Comparison of ENCODE assay signal across 37 mouse cellular contexts in genomic region chr7:142391609-142392008, GRCm38 (mm10). TPM values are rescaled to one million over a fixed set of nuclear protein-coding genes. Genes with fewer than 3 reads are reported as not detected.
DNase-seq lines count a peak whose midpoint lies in the region; ATAC-seq and TF ChIP-seq lines count a peak whose summit lies in the region.
"Had no signal": no experiment of that assay in that cellular context is flagged by ENCODE, and none has a peak within 500 bp of the region (broad histone marks: within the 10 kb centered on the region; RNA-seq: fewer than 3 reads in every experiment).

No protein-coding gene starts in this region.

- peak overlapping the region; percentile 70; the same call in 1 of the 2 replicates for H3K27ac ChIP-seq in bone marrow, adult 2 months (ENCODE audit: control insufficient read depth, insufficient read depth, low read depth, low read length, poor library complexity)
- peak overlapping the region; percentile 7 for H3K27ac ChIP-seq in liver, embryonic 16.5 days (ENCODE audit: low read length)
- H3K27ac ChIP-seq: embryonic facial prominence, embryonic 13.5 days; hindbrain, embryonic 10.5 days; hindbrain, embryonic 15.5 days; kidney, embryonic 15.5 days; left cerebral cortex, adult 2 months; limb, embryonic 12.5 days; midbrain, embryonic 12.5 days; neural tube, embryonic 13.5 days had no signal

- no peak for DNase-seq in cerebellum, postnatal 14 days
- DNase-seq in layer of hippocampus, postnatal 14 days (ENCODE audit: low spot score in 2 of 2): no peak
- DNase-seq: adrenal gland, adult 8-10 months; cerebellum, adult 11-12 months; cerebellum, adult 9-11 months; heart, postnatal 10 days; kidney, adult 18-20 months; lung, postnatal 14 days; thymus, postnatal 14 days had no signal

- no peak for TF ChIP-seq CTCF in bone marrow, adult 2 months (IDR thresholded peaks at IDR 0.05; ENCODE audit: control insufficient read depth, insufficient read depth, low read length)

- no peak for TF ChIP-seq POLR2A in bone marrow, adult 2 months (IDR thresholded peaks at IDR 0.05; ENCODE audit: borderline replicate concordance, control insufficient read depth, low read depth, low read length)

- H3K9ac ChIP-seq in liver, embryonic 16.5 days (ENCODE audit: low read depth, low read length): no peak overlapping the region
- H3K9ac ChIP-seq: embryonic facial prominence, embryonic 13.5 days; heart, embryonic 13.5 days; hindbrain, embryonic 15.5 days; kidney, embryonic 15.5 days; limb, embryonic 12.5 days; midbrain, embryonic 12.5 days; neural tube, embryonic 13.5 days had no signal

- H3K4me2 ChIP-seq in liver, embryonic 16.5 days (ENCODE audit: low read depth, low read length): no peak overlapping the region
- H3K4me2 ChIP-seq: embryonic facial prominence, embryonic 13.5 days; heart, embryonic 13.5 days; hindbrain, embryonic 15.5 days; kidney, embryonic 15.5 days; limb, embryonic 12.5 days; midbrain, embryonic 12.5 days; neural tube, embryonic 13.5 days had no signal

- H3K27me3 ChIP-seq in megakaryocyte, embryonic 14.5 days (replicated peaks): no peaks in the 10 kb centered on the region
- H3K27me3 ChIP-seq in liver, embryonic 16.5 days (ENCODE audit: control insufficient read depth, insufficient read depth, low read depth, low read length): no peaks in the 10 kb centered on the region
- H3K27me3 ChIP-seq: embryonic facial prominence, embryonic 13.5 days; heart, embryonic 13.5 days; hindbrain, embryonic 15.5 days; kidney, embryonic 15.5 days; limb, embryonic 12.5 days; neural tube, embryonic 13.5 days had no signal

- 45% methylated on average over 4 of the region's 4 CpGs for WGBS in bone marrow, adult 2 months
- WGBS in liver, embryonic 16.5 days (ENCODE audit: insufficient replicate concordance): 55% methylated on average over 4 of the region's 4 CpGs

- peaks cover 91% of the 10 kb centered on the region for H3K4me1 ChIP-seq in megakaryocyte, embryonic 14.5 days
- H3K4me1 ChIP-seq in bone marrow, adult 2 months (ENCODE audit: control insufficient read depth, insufficient read depth, low read length): peaks cover 15% of the 10 kb centered on the region
- peaks cover 61% of the 10 kb centered on the region for H3K4me1 ChIP-seq in liver, embryonic 16.5 days (ENCODE audit: control insufficient read depth, low read depth, low read length)

- H3K36me3 ChIP-seq in megakaryocyte, embryonic 14.5 days (replicated peaks; ENCODE audit: low read length): peaks cover 5% of the 10 kb centered on the region
- no peaks in the 10 kb centered on the region for H3K36me3 ChIP-seq in liver, embryonic 16.5 days (ENCODE audit: control insufficient read depth, insufficient read depth)
- H3K36me3 ChIP-seq: embryonic facial prominence, embryonic 13.5 days; heart, embryonic 13.5 days; hindbrain, embryonic 10.5 days; hindbrain, embryonic 15.5 days; kidney, embryonic 15.5 days; limb, embryonic 12.5 days; midbrain, embryonic 12.5 days; neural tube, embryonic 13.5 days had no signal

- H3K4me3 ChIP-seq in megakaryocyte, embryonic 14.5 days (replicated peaks): peak overlapping the region; percentile 79
- peak overlapping the region; percentile 30 for H3K4me3 ChIP-seq in bone marrow, adult 2 months (replicated peaks; ENCODE audit: control insufficient read depth, low read depth, low read length)
- H3K4me3 ChIP-seq in liver, embryonic 16.5 days (ENCODE audit: low read depth, low read length): no peak overlapping the region
- H3K4me3 ChIP-seq: embryonic facial prominence, embryonic 13.5 days; erythroblast, embryonic 14.5 days; heart, embryonic 13.5 days; hindbrain, embryonic 10.5 days; hindbrain, embryonic 15.5 days; kidney, embryonic 15.5 days; left cerebral cortex, adult 2 months; limb, embryonic 12.5 days; midbrain, embryonic 12.5 days; myocyte; neural tube, embryonic 13.5 days had no signal

- no peak for ATAC-seq in megakaryocyte, adult 5-6 weeks (ENCODE audit: poor library complexity, severe bottlenecking)
- no peak for ATAC-seq in liver, embryonic 16.5 days (ENCODE audit: low read depth)
- ATAC-seq in erythroblast, adult 5-6 weeks (replicated peaks; ENCODE audit: low FRiP score, poor library complexity, severe bottlenecking): no peak
- ATAC-seq: forebrain, embryonic 16.5 days; inflammation-experienced regulatory T-cells, adult 6 months had no signal

- H3K9me3 ChIP-seq in megakaryocyte, embryonic 14.5 days: no peaks in the 10 kb centered on the region
- no peaks in the 10 kb centered on the region for H3K9me3 ChIP-seq in liver, embryonic 16.5 days (replicated peaks; ENCODE audit: control insufficient read depth, low read length)
- H3K9me3 ChIP-seq: embryonic facial prominence, embryonic 13.5 days; heart, embryonic 13.5 days; hindbrain, embryonic 10.5 days; hindbrain, embryonic 15.5 days; kidney, embryonic 15.5 days; limb, embryonic 12.5 days; midbrain, embryonic 12.5 days; neural tube, embryonic 13.5 days had no signal

RNA-seq across cellular contexts. Expression of gene Ctsd, which starts 3.8 kb away (rescaled TPM):
- 432 and 816 TPM in 2 replicates for polyA plus RNA-seq in megakaryocyte, embryonic 14.5 days (2012; ENCODE audit: insufficient read depth, low replicate concordance)
- total RNA-seq in megakaryocyte, adult 5-6 weeks (2015): 193 and 197 TPM in 2 replicates
- total RNA-seq in megakaryocyte, adult 5-6 weeks (2017): 218 and 236 TPM in 2 replicates
- polyA plus RNA-seq in bone marrow, adult 2 months (2011; ENCODE audit: insufficient read depth, insufficient read length, low replicate concordance, missing spikeins): 137 and 308 TPM in 2 replicates
- 408 and 415 TPM in 2 replicates for polyA plus RNA-seq in liver, embryonic 16.5 days (2015; fragmentation: Nextera tagmentation; extraction: Ambion mirVana)
- total RNA-seq in erythroblast, adult 5-6 weeks (2015; ENCODE audit: low replicate concordance): 138 and 155 TPM in 2 replicates
- total RNA-seq in erythroblast, adult 5-6 weeks (2017; ENCODE audit: low replicate concordance): 126 and 150 TPM in 2 replicates
- 100 to 1,000 TPM; 304 to 345 TPM for total RNA-seq in layer of hippocampus, postnatal 14 days (2021)

RNA-seq across cellular contexts. Expression of gene Gm49369, which starts 9.1 kb away (rescaled TPM):
- 14.0 and 303 TPM in 2 replicates for polyA plus RNA-seq in megakaryocyte, embryonic 14.5 days (2012; ENCODE audit: insufficient read depth, low replicate concordance)
- not detected in 2 replicates for total RNA-seq in megakaryocyte, adult 5-6 weeks (2015)
- total RNA-seq in megakaryocyte, adult 5-6 weeks (2017): 24.9 and 36.8 TPM in 2 replicates
- not detected in 2 replicates for polyA plus RNA-seq in bone marrow, adult 2 months (2011; ENCODE audit: insufficient read depth, insufficient read length, low replicate concordance, missing spikeins)
- polyA plus RNA-seq in liver, embryonic 16.5 days (2015; fragmentation: Nextera tagmentation; extraction: Ambion mirVana): 1.4 and 1.8 TPM in 2 replicates
- total RNA-seq in erythroblast, adult 5-6 weeks (2015; ENCODE audit: low replicate concordance): not detected in 2 replicates
- total RNA-seq in erythroblast, adult 5-6 weeks (2017; ENCODE audit: low replicate concordance): 121 and 215 TPM in 2 replicates
- total RNA-seq in layer of hippocampus, postnatal 14 days (2021): under 1 TPM in 1 of 2 experiments, not detected in 1; 0.71 TPM
- total RNA-seq: midbrain, postnatal 0 days had no signal
- polyA plus RNA-seq: embryonic facial prominence, embryonic 13.5 days; forebrain, embryonic 11.5 days; forebrain, embryonic 16.5 days; heart, embryonic 13.5 days; midbrain, embryonic 12.5 days; midbrain, postnatal 0 days; stomach, embryonic 14.5 days had no signal

RNA-seq across cellular contexts. Expression of gene Ifitm10, which starts 18.1 kb away (rescaled TPM):
- 3.4 and 19.5 TPM in 2 replicates for polyA plus RNA-seq in megakaryocyte, embryonic 14.5 days (2012; ENCODE audit: insufficient read depth, low replicate concordance)
- 2.1 and 3.6 TPM in 2 replicates for total RNA-seq in megakaryocyte, adult 5-6 weeks (2015)
- total RNA-seq in megakaryocyte, adult 5-6 weeks (2017): 0.48 and 1.4 TPM in 2 replicates
- polyA plus RNA-seq in bone marrow, adult 2 months (2011; ENCODE audit: insufficient read depth, insufficient read length, low replicate concordance, missing spikeins): 1.6 and 6.2 TPM in 2 replicates
- 1.6 and 2.0 TPM in 2 replicates for polyA plus RNA-seq in liver, embryonic 16.5 days (2015; fragmentation: Nextera tagmentation; extraction: Ambion mirVana)
- 1.0 and 1.2 TPM in 2 replicates for total RNA-seq in erythroblast, adult 5-6 weeks (2015; ENCODE audit: low replicate concordance)
- total RNA-seq in erythroblast, adult 5-6 weeks (2017; ENCODE audit: low replicate concordance): 0.42 TPM in 1 of 2 replicates, not detected in the other
- total RNA-seq in layer of hippocampus, postnatal 14 days (2021): 10 to 100 TPM; 30.0 to 31.3 TPM
- total RNA-seq: common myeloid progenitor, adult 5-6 weeks; megakaryocyte progenitor cell, adult 5-6 weeks had no signal

RNA-seq across cellular contexts. Expression of gene Syt8, which starts 43.0 kb away (rescaled TPM):
- polyA plus RNA-seq in megakaryocyte, embryonic 14.5 days (2012; ENCODE audit: insufficient read depth, low replicate concordance): 3.4 TPM in 1 of 2 replicates, not detected in the other
- 0.39 TPM in 1 of 2 replicates, not detected in the other for total RNA-seq in megakaryocyte, adult 5-6 weeks (2015)
- not detected in 2 replicates for total RNA-seq in megakaryocyte, adult 5-6 weeks (2017)
- 2.5 TPM in 1 of 2 replicates, not detected in the other for polyA plus RNA-seq in bone marrow, adult 2 months (2011; ENCODE audit: insufficient read depth, insufficient read length, low replicate concordance, missing spikeins)
- 0.14 TPM in 1 of 2 replicates, not detected in the other for polyA plus RNA-seq in liver, embryonic 16.5 days (2015; fragmentation: Nextera tagmentation; extraction: Ambion mirVana)
- total RNA-seq in erythroblast, adult 5-6 weeks (2015; ENCODE audit: low replicate concordance): not detected in 2 replicates
- not detected in 2 replicates for total RNA-seq in erythroblast, adult 5-6 weeks (2017; ENCODE audit: low replicate concordance)
- not detected for total RNA-seq in layer of hippocampus, postnatal 14 days (2021)
- total RNA-seq: adrenal gland, postnatal 4 days; common myeloid progenitor, adult 5-6 weeks; gastrocnemius, adult 8-10 months; heart, postnatal 10 days; layer of hippocampus, adult 18-20 months; layer of hippocampus, postnatal 10 days; left cerebral cortex, adult 2 months; left cerebral cortex, postnatal 25 days; megakaryocyte progenitor cell, adult 5-6 weeks; midbrain, postnatal 0 days had no signal
- polyA plus RNA-seq: erythroblast, embryonic 14.5 days; forebrain, embryonic 11.5 days; forebrain, embryonic 16.5 days; hindbrain, embryonic 10.5 days; hindbrain, embryonic 15.5 days; inflammation-experienced regulatory T-cells, adult 6 months; midbrain, postnatal 0 days; neural tube, embryonic 13.5 days had no signal

RNA-seq across cellular contexts. Expression of gene Tnni2, which starts 50.0 kb away (rescaled TPM):
- 3.4 TPM in 1 of 2 replicates, not detected in the other for polyA plus RNA-seq in megakaryocyte, embryonic 14.5 days (2012; ENCODE audit: insufficient read depth, low replicate concordance)
- total RNA-seq in megakaryocyte, adult 5-6 weeks (2015): 18.8 and 20.9 TPM in 2 replicates
- 25.6 and 27.6 TPM in 2 replicates for total RNA-seq in megakaryocyte, adult 5-6 weeks (2017)
- polyA plus RNA-seq in bone marrow, adult 2 months (2011; ENCODE audit: insufficient read depth, insufficient read length, low replicate concordance, missing spikeins): 19.2 and 51.8 TPM in 2 replicates
- 17.8 and 41.4 TPM in 2 replicates for polyA plus RNA-seq in liver, embryonic 16.5 days (2015; fragmentation: Nextera tagmentation; extraction: Ambion mirVana)
- total RNA-seq in erythroblast, adult 5-6 weeks (2015; ENCODE audit: low replicate concordance): 19.6 TPM in 1 of 2 replicates, not detected in the other
- 2.0 and 6.4 TPM in 2 replicates for total RNA-seq in erythroblast, adult 5-6 weeks (2017; ENCODE audit: low replicate concordance)
- under 1 TPM in 1 of 2 experiments, not detected in 1; 0.37 TPM for total RNA-seq in layer of hippocampus, postnatal 14 days (2021)
- total RNA-seq: layer of hippocampus, postnatal 10 days; left cerebral cortex, postnatal 25 days; midbrain, postnatal 0 days had no signal
- polyA plus RNA-seq: erythroblast, embryonic 14.5 days; forebrain, embryonic 16.5 days; inflammation-experienced regulatory T-cells, adult 6 months had no signal

Comparison
In these comparisons a context has a peak if more than half of its experiments do, and no peak if none do; other contexts are left out.
1. RNA of gene Ifitm10, which starts 18.1 kb away (total RNA-seq): 30.0 to 31.3 TPM in layer of hippocampus, postnatal 14 days; 0.48 to 3.6 TPM in megakaryocyte, adult 5-6 weeks and 0.42 to 1.2 TPM in erythroblast, adult 5-6 weeks; every median in the first group is over 4 times any median in the second.